26 mouse cellular contexts compared by ENCODE assay signal in genomic region chr8:11530849-11531248, GRCm38 (mm10). TPM values are rescaled to one million over a fixed set of nuclear protein-coding genes. Genes with fewer than 3 reads are reported as not detected.
DNase-seq lines count a peak whose midpoint lies in the region; ATAC-seq and TF ChIP-seq lines count a peak whose summit lies in the region.
"Had no signal": no experiment of that assay in that cellular context is flagged by ENCODE, and none has a peak within 500 bp of the region (broad histone marks: within the 10 kb centered on the region; RNA-seq: fewer than 3 reads in every experiment).

No protein-coding gene starts in this region.

- no peak for TF ChIP-seq CTCF in E14TG2a.4 (conservative IDR thresholded peaks at IDR 0.05; ENCODE audit: low read length)

- H3K9me3 ChIP-seq in forebrain, embryonic 11.5 days (ENCODE audit: control insufficient read depth, low read length): no peaks in the 10 kb centered on the region
- H3K9me3 ChIP-seq in forebrain, embryonic 10.5 days: no peaks in the 10 kb centered on the region
- H3K9me3 ChIP-seq in E14TG2a.4 (ENCODE audit: low read length): no peaks in the 10 kb centered on the region
- no peaks in the 10 kb centered on the region for H3K9me3 ChIP-seq in liver, embryonic 15.5 days (replicated peaks)
- H3K9me3 ChIP-seq: embryonic facial prominence, embryonic 13.5 days; forebrain, embryonic 13.5 days; heart, embryonic 10.5 days; heart, embryonic 15.5 days; intestine, embryonic 15.5 days; limb, embryonic 10.5 days; limb, embryonic 15.5 days; midbrain, embryonic 13.5 days had no signal

- no peaks in the 10 kb centered on the region for H3K27me3 ChIP-seq in forebrain, embryonic 11.5 days (ENCODE audit: control insufficient read depth, insufficient read depth, low read length)
- H3K27me3 ChIP-seq in forebrain, embryonic 10.5 days (ENCODE audit: poor library complexity, severe bottlenecking): no peaks in the 10 kb centered on the region
- no peaks in the 10 kb centered on the region for H3K27me3 ChIP-seq in E14TG2a.4 (ENCODE audit: insufficient read depth, low read length)
- no peaks in the 10 kb centered on the region for H3K27me3 ChIP-seq in liver, embryonic 15.5 days
- H3K27me3 ChIP-seq: embryonic facial prominence, embryonic 13.5 days; forebrain, embryonic 13.5 days; heart, embryonic 15.5 days; intestine, embryonic 15.5 days; limb, embryonic 15.5 days; midbrain, embryonic 13.5 days had no signal

- no peak overlapping the region for H3K4me2 ChIP-seq in forebrain, embryonic 11.5 days (ENCODE audit: low read depth, low read length, severe bottlenecking)
- H3K4me2 ChIP-seq in liver, embryonic 15.5 days: no peak overlapping the region
- H3K4me2 ChIP-seq: embryonic facial prominence, embryonic 13.5 days; forebrain, embryonic 13.5 days; heart, embryonic 15.5 days; intestine, embryonic 15.5 days; limb, embryonic 15.5 days; midbrain, embryonic 13.5 days had no signal

- no peak overlapping the region for H3K27ac ChIP-seq in forebrain, embryonic 11.5 days (ENCODE audit: low read depth, low read length)
- no peak overlapping the region for H3K27ac ChIP-seq in forebrain, embryonic 10.5 days
- H3K27ac ChIP-seq in liver, embryonic 15.5 days (replicated peaks): no peak overlapping the region
- H3K27ac ChIP-seq: embryonic facial prominence, embryonic 13.5 days; forebrain, embryonic 13.5 days; heart, embryonic 10.5 days; heart, embryonic 15.5 days; hindbrain, postnatal 0 days; intestine, embryonic 15.5 days; limb, embryonic 10.5 days; limb, embryonic 15.5 days; midbrain, embryonic 13.5 days had no signal

- ATAC-seq in forebrain, embryonic 11.5 days (replicated peaks; ENCODE audit: low FRiP score): no peak
- ATAC-seq in liver, embryonic 15.5 days (ENCODE audit: insufficient read depth): peak; percentile 86
- ATAC-seq: activated CD4-positive, CD25-positive, alpha-beta regulatory T cell, adult 4 months; forebrain, embryonic 13.5 days; hindbrain, postnatal 0 days; intestine, embryonic 15.5 days; midbrain, embryonic 13.5 days had no signal

- H3K9ac ChIP-seq in forebrain, embryonic 11.5 days (ENCODE audit: low read length): no peak overlapping the region
- H3K9ac ChIP-seq in liver, embryonic 15.5 days: no peak overlapping the region
- H3K9ac ChIP-seq: forebrain, embryonic 13.5 days; heart, embryonic 15.5 days; intestine, embryonic 15.5 days; limb, embryonic 15.5 days; midbrain, embryonic 13.5 days had no signal

- H3K4me1 ChIP-seq in forebrain, embryonic 11.5 days (replicated peaks; ENCODE audit: control insufficient read depth, insufficient read depth, low read length): peaks cover 11% of the 10 kb centered on the region; the same call in 1 of the 2 replicates
- H3K4me1 ChIP-seq in forebrain, embryonic 10.5 days: peaks cover 20% of the 10 kb centered on the region
- H3K4me1 ChIP-seq in E14TG2a.4 (replicated peaks; ENCODE audit: low read depth, low read length): peaks cover 80% of the 10 kb centered on the region
- no peaks in the 10 kb centered on the region for H3K4me1 ChIP-seq in liver, embryonic 15.5 days (replicated peaks)
- H3K4me1 ChIP-seq: embryonic facial prominence, embryonic 13.5 days; heart, embryonic 15.5 days; intestine, embryonic 15.5 days; limb, embryonic 10.5 days; limb, embryonic 15.5 days had no signal

- DNase-seq in forebrain, embryonic 11.5 days (ENCODE audit: low spot score): peak; percentile 36
- DNase-seq in forebrain, embryonic 10.5 days (ENCODE audit: extremely low spot score, low spot score): no peak
- DNase-seq in gonadal fat pad, adult 2 months (ENCODE audit: low read depth): peak; percentile 93
- DNase-seq in right cerebral cortex, adult 18-20 months: no peak
- no peak for DNase-seq in kidney, postnatal 10 days
- no peak for DNase-seq in right cerebral cortex, postnatal 4 days
- DNase-seq: cerebellum, adult 18-20 months; cerebellum, postnatal 10 days; gastrocnemius, postnatal 14 days; heart, adult 11 months; layer of hippocampus, postnatal 36 days; lung, postnatal 36 days; retina, postnatal 1 day had no signal

- H3K4me3 ChIP-seq in forebrain, embryonic 11.5 days (ENCODE audit: low read depth, low read length): no peak overlapping the region
- H3K4me3 ChIP-seq in forebrain, embryonic 10.5 days: no peak overlapping the region
- H3K4me3 ChIP-seq in E14TG2a.4 (replicated peaks; ENCODE audit: low read length): peak overlapping the region; percentile 21; the same call in 1 of the 2 replicates
- H3K4me3 ChIP-seq in liver, embryonic 15.5 days (replicated peaks): no peak overlapping the region
- H3K4me3 ChIP-seq: embryonic facial prominence, embryonic 13.5 days; forebrain, embryonic 13.5 days; heart, embryonic 10.5 days; heart, embryonic 15.5 days; intestine, embryonic 15.5 days; limb, embryonic 10.5 days; limb, embryonic 15.5 days; midbrain, embryonic 13.5 days had no signal

- WGBS in forebrain, embryonic 11.5 days: 76% methylated on average over 4 of the region's 4 CpGs
- WGBS in forebrain, embryonic 10.5 days: 75% methylated on average over 4 of the region's 4 CpGs
- WGBS in liver, embryonic 15.5 days (ENCODE audit: insufficient replicate concordance): 65% methylated on average over 4 of the region's 4 CpGs

- 0 out of 2 replicates have a peak, but pooled peaks cover 2% of the 10 kb centered on the region for H3K36me3 ChIP-seq in forebrain, embryonic 11.5 days (ENCODE audit: control insufficient read depth, insufficient read depth, low read length)
- peaks cover 40% of the 10 kb centered on the region for H3K36me3 ChIP-seq in forebrain, embryonic 10.5 days (replicated peaks)
- H3K36me3 ChIP-seq in E14TG2a.4 (ENCODE audit: insufficient read depth, low read length): peaks cover 69% of the 10 kb centered on the region
- peaks cover 59% of the 10 kb centered on the region for H3K36me3 ChIP-seq in liver, embryonic 15.5 days (replicated peaks)

RNA-seq across cellular contexts. Expression of gene Cars2, which starts 19.7 kb away (rescaled TPM):
- 19.9 and 21.6 TPM in 2 replicates for polyA plus RNA-seq in forebrain, embryonic 11.5 days (2014; fragmentation: Nextera tagmentation; extraction: Ambion mirVana)
- 17.8 and 19.4 TPM in 2 replicates for polyA plus RNA-seq in forebrain, embryonic 10.5 days (2016; fragmentation: Nextera tagmentation; extraction: Ambion mirVana)
- 36.2 and 39.0 TPM in 2 replicates for polyA plus RNA-seq in gonadal fat pad, adult 2 months (2012; rRNA removed)
- polyA plus RNA-seq in liver, embryonic 15.5 days (2015; fragmentation: Nextera tagmentation; extraction: Ambion mirVana): 12.3 and 15.1 TPM in 2 replicates

RNA-seq across cellular contexts. Expression of gene Ing1, which starts 24.5 kb away (rescaled TPM):
- polyA plus RNA-seq in forebrain, embryonic 11.5 days (2014; fragmentation: Nextera tagmentation; extraction: Ambion mirVana): 42.9 and 46.8 TPM in 2 replicates
- 29.5 and 29.9 TPM in 2 replicates for polyA plus RNA-seq in forebrain, embryonic 10.5 days (2016; fragmentation: Nextera tagmentation; extraction: Ambion mirVana)
- polyA plus RNA-seq in gonadal fat pad, adult 2 months (2012; rRNA removed): 16.2 and 21.7 TPM in 2 replicates
- polyA plus RNA-seq in liver, embryonic 15.5 days (2015; fragmentation: Nextera tagmentation; extraction: Ambion mirVana): 13.5 and 16.7 TPM in 2 replicates

RNA-seq across cellular contexts. Expression of gene Naxd, which starts 33.5 kb away (rescaled TPM):
- 99.2 and 110 TPM in 2 replicates for polyA plus RNA-seq in forebrain, embryonic 11.5 days (2014; fragmentation: Nextera tagmentation; extraction: Ambion mirVana)
- polyA plus RNA-seq in forebrain, embryonic 10.5 days (2016; fragmentation: Nextera tagmentation; extraction: Ambion mirVana): 112 and 113 TPM in 2 replicates
- 186 and 189 TPM in 2 replicates for polyA plus RNA-seq in gonadal fat pad, adult 2 months (2012; rRNA removed)
- 37.1 and 40.1 TPM in 2 replicates for polyA plus RNA-seq in liver, embryonic 15.5 days (2015; fragmentation: Nextera tagmentation; extraction: Ambion mirVana)

RNA-seq across cellular contexts. Expression of gene Rab20, which starts 52.3 kb away (rescaled TPM):
- polyA plus RNA-seq in forebrain, embryonic 11.5 days (2014; fragmentation: Nextera tagmentation; extraction: Ambion mirVana): 0.53 and 0.75 TPM in 2 replicates
- 1.4 and 1.7 TPM in 2 replicates for polyA plus RNA-seq in forebrain, embryonic 10.5 days (2016; fragmentation: Nextera tagmentation; extraction: Ambion mirVana)
- polyA plus RNA-seq in gonadal fat pad, adult 2 months (2012; rRNA removed): 39.1 and 46.9 TPM in 2 replicates
- polyA plus RNA-seq in liver, embryonic 15.5 days (2015; fragmentation: Nextera tagmentation; extraction: Ambion mirVana): 5.8 and 6.9 TPM in 2 replicates
- polyA plus RNA-seq: neural tube, embryonic 14.5 days had no signal

Comparison
In these comparisons a context has a peak if more than half of its experiments do, and no peak if none do; other contexts are left out.
1. DNase-seq: peak in forebrain, embryonic 11.5 days (single experiment) and gonadal fat pad, adult 2 months (single experiment); none in forebrain, embryonic 10.5 days (single experiment), right cerebral cortex, adult 18-20 months (single experiment), kidney, postnatal 10 days (single experiment) and right cerebral cortex, postnatal 4 days (single experiment).